Mouse (Mus musculus): Measurements from ENCODE around the gene Ntn5.

GRCm38 (mm10) chr7:45725713-45726112 lies 41.9 kb downstream of the Ntn5 start, which contains the start of gene Spaca4:
- TF ChIP-seq CTCF (IDR thresholded peaks at IDR 0.05; ENCODE audit: extremely low read depth, insufficient read length, insufficient replicate concordance, low read depth, low read length), result no peak
- TF ChIP-seq POLR2A (IDR thresholded peaks at IDR 0.05; ENCODE audit: low read depth, low read length), result no peak

All from small intestine, adult 2 months (tissue).